Mouse (Mus musculus) embryonic facial prominence, embryonic 11.5 days (tissue): ENCODE data around the gene A630095N17Rik. TPM values are rescaled to one million over a fixed set of nuclear protein-coding genes. Genes with fewer than 3 reads are reported as not detected.
A peak's percentile ranks its signal among the peaks of the same experiment; 100 is the strongest.

Experiments
- ATAC-seq: fragments of 200-750 bp; cut with Nextera tagmentation; replicated peaks from 2 replicates; pipeline ENCODE4 v1.8.0; 2017; ENCODE audit warnings: low read depth; ENCODE audit not compliant: insufficient number of reproducible peaks, low FRiP score, low TSS enrichment
- DNase-seq: peaks from one replicate; pipeline ENCODE4 v3.0.0-alpha.2; 2015; ENCODE audit warnings: low spot score
- H3K27ac ChIP-seq: fragments of 300-500 bp; sonication (generic); replicated peaks from 2 replicates; pipeline ENCODE4 v1.5.1; 2014; ENCODE audit warnings: mild to moderate bottlenecking, low read depth, low read length, control low read depth
- H3K27me3 ChIP-seq: fragments of 300-500 bp; sonication (generic); 2 replicates; pipeline ENCODE4 v1.6.1; 2014; ENCODE audit warnings: mild to moderate bottlenecking, low read length, moderate library complexity, mixed read lengths; ENCODE audit not compliant: control insufficient read depth, insufficient read depth
- H3K36me3 ChIP-seq: fragments of 300-500 bp; sonication (generic); replicated peaks from 2 replicates; pipeline ENCODE4 v1.6.1; 2014; ENCODE audit warnings: low read depth, mild to moderate bottlenecking, low read length, moderate library complexity, mixed read lengths; ENCODE audit not compliant: control insufficient read depth, insufficient read depth
- H3K4me1 ChIP-seq: fragments of 300-500 bp; sonication (generic); 2 replicates; pipeline ENCODE4 v1.6.1; 2014; ENCODE audit warnings: low read length, mixed read lengths; ENCODE audit not compliant: control insufficient read depth, insufficient read depth
- H3K4me2 ChIP-seq: fragments of 300-500 bp; sonication (generic); 2 replicates; pipeline ENCODE4 v1.6.1; 2014; ENCODE audit warnings: low read depth, mild to moderate bottlenecking, control low read depth, low read length, moderate library complexity
- H3K4me3 ChIP-seq: fragments of 300-500 bp; sonication (generic); 2 replicates; pipeline ENCODE4 v1.5.1; 2014; ENCODE audit warnings: low read depth, low read length, control low read depth
- H3K9ac ChIP-seq: fragments of 300-500 bp; sonication (generic); replicated peaks from 2 replicates; pipeline ENCODE4 v1.6.1; 2014; ENCODE audit warnings: mild to moderate bottlenecking, control low read depth, low read length
- H3K9me3 ChIP-seq: fragments of 300-500 bp; sonication (generic); replicated peaks from 2 replicates; pipeline ENCODE4 v1.6.1; 2016; ENCODE audit warnings: mild to moderate bottlenecking, low read length, inconsistent platforms, mixed read lengths; ENCODE audit not compliant: control insufficient read depth
- WGBS: fragments of 180-500 bp; shearing (Covaris S2); extraction: QIAGEN DNeasy Blood & Tissue Kit; methylation state at CpG from one replicate; pipeline ENCODE4 v1.1.7; 2014; 5-methylcytosine and 5-hydroxymethylcytosine counted together
- polyA plus RNA-seq: library from polyadenylated mRNA; unstranded; fragments of >200 nt; fragmentation: Nextera tagmentation; extraction: Ambion mirVana; gene quantifications from 2 replicates; pipeline ENCODE4 v1.2.1, GENCODE M21; 2014

Gene A630095N17Rik
- polyA plus RNA-seq, 1 experiment from 2014 or later, result not detected

GRCm38 (mm10) chr1:75222926-75223325, 9.0 kb downstream of the A630095N17Rik start:
- H3K27ac ChIP-seq, result no peak overlapping the region
- no peaks in the 10 kb centered on the region for H3K36me3 ChIP-seq
- H3K4me2 ChIP-seq, result no peak overlapping the region
- DNase-seq (no peak), ATAC-seq (no peak)
- peaks cover 27% of the 10 kb centered on the region for H3K27me3 ChIP-seq
- no peak overlapping the region for H3K9ac ChIP-seq
- peaks cover 3% of the 10 kb centered on the region for H3K4me1 ChIP-seq
- no peaks in the 10 kb centered on the region for H3K9me3 ChIP-seq
- WGBS, result 81% methylated on average over 6 of the region's 6 CpGs
- no peak overlapping the region for H3K4me3 ChIP-seq

- WGBS, result 72% methylated on average over 3 of the region's 3 CpGs
- Histone ChIP-seq H3K36me3 (no peaks in the 10 kb centered on the region), H3K27me3 (peaks cover 34% of the 10 kb centered on the region), H3K27ac (no peak overlapping the region), H3K9ac (no peak overlapping the region), H3K4me1 (peaks cover 3% of the 10 kb centered on the region), H3K9me3 (no peaks in the 10 kb centered on the region), H3K4me3 (no peak overlapping the region), H3K4me2 (no peak overlapping the region)
- ATAC-seq (no peak), DNase-seq (no peak)
These were observed 10.4 kb downstream of the A630095N17Rik start for GRCm38 (mm10) chr1:75221538-75221937.

DNA sequence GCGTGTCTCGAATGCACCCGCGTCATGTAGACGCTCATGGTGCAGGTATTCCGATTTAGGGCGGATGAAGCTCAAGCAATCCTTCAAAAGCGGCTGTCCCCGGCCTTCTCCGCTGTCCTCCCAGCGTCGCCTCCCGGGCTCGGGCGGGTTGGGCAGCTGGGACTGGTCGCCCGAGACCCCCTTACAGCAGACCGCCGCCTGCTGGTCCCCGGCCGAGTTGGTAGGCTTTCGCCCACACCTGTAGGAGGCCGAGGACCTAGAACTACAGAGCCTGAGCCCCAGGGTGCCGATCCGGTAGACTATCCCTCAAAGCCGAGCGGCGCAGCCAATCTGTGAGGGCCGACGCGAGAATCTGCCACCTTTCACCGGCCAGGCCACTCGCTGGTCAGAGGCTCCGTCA, 12.4 kb downstream of the A630095N17Rik start, which contains the start of gene Tuba4a:
TSS of gene Tuba4a (minus strand) at position 335 of the 400 bp plus-strand sequence.
- H3K27me3 ChIP-seq, result peaks cover 34% of the 10 kb centered on the region
- peaks cover 3% of the 10 kb centered on the region for H3K4me1 ChIP-seq
- peak within 1 kb of the TSS; percentile 29; the same call in 1 of the 2 replicates for H3K9ac ChIP-seq
- H3K4me3 ChIP-seq, result peak within 1 kb of the TSS; percentile 41
- DNase-seq, result peak; percentile 43
- no peaks in the 10 kb centered on the region for H3K9me3 ChIP-seq
- WGBS, result under 1% methylated on average over 34 of the region's 34 CpGs
- ATAC-seq, result peak; percentile 65; the same call in 1 of the 2 replicates
- no peaks in the 10 kb centered on the region for H3K36me3 ChIP-seq
- no peak within 1 kb of the TSS for H3K27ac ChIP-seq
- H3K4me2 ChIP-seq, result peak within 1 kb of the TSS; percentile 81

DNA sequence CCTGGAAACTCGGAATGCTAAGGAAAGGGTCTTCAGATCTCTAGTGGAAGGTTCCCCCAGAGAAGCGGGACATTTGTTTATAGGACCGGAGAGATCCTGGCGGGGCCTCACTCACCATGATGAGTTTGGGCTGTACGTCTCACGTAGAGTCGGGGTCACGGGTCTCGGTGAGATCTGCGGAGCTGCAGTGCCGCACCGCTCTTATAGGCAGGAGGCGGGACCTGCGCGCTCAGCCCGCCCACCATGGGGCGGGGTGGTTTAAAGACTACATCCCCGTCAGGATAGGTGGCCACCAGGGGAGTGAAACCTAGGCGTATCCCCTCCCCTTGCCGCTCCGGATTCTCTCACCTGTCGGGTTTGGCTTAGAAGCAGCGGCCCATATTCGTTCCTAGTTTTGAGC, 12.8 kb downstream of the A630095N17Rik start:
- no peak overlapping the region for H3K9ac ChIP-seq
- ATAC-seq, result peak; percentile 60; the same call in 1 of the 2 replicates
- H3K4me3 ChIP-seq, result peak overlapping the region; percentile 41
- DNase-seq, result peak; percentile 83
- no peaks in the 10 kb centered on the region for H3K36me3 ChIP-seq
- H3K9me3 ChIP-seq, result no peaks in the 10 kb centered on the region
- peaks cover 3% of the 10 kb centered on the region for H3K4me1 ChIP-seq
- under 1% methylated on average over 24 of the region's 24 CpGs for WGBS
- peak overlapping the region; percentile 81 for H3K4me2 ChIP-seq
- H3K27ac ChIP-seq, result no peak overlapping the region
- H3K27me3 ChIP-seq, result peaks cover 34% of the 10 kb centered on the region

- ATAC-seq, result 0 out of 2 replicates have a peak, but pooled peaks have one; percentile 15
- Histone ChIP-seq H3K27me3 (peaks cover 34% of the 10 kb centered on the region), H3K4me1 (peaks cover 3% of the 10 kb centered on the region), H3K27ac (no peak overlapping the region), H3K9me3 (no peaks in the 10 kb centered on the region), H3K9ac (0 out of 2 replicates have a peak overlapping the region, but pooled peaks have one; percentile 2), H3K4me2 (peak overlapping the region; percentile 81), H3K4me3 (peak overlapping the region; percentile 41), H3K36me3 (no peaks in the 10 kb centered on the region)
- under 1% methylated on average over 38 of the region's 38 CpGs for WGBS
- no peak for DNase-seq
These were observed 13.5 kb downstream of the A630095N17Rik start for GRCm38 (mm10) chr1:75218227-75219001.

- Histone ChIP-seq H3K27ac (no peak overlapping the region), H3K4me1 (peaks cover 3% of the 10 kb centered on the region), H3K9ac (no peak overlapping the region), H3K27me3 (peaks cover 34% of the 10 kb centered on the region), H3K36me3 (no peaks in the 10 kb centered on the region), H3K4me3 (peak overlapping the region; percentile 41; the same call in 1 of the 2 replicates), H3K4me2 (peak overlapping the region; percentile 81), H3K9me3 (no peaks in the 10 kb centered on the region)
- WGBS, result 4% methylated on average over 6 of the region's 6 CpGs
- ATAC-seq (no peak), DNase-seq (no peak)
These were observed 14.0 kb downstream of the A630095N17Rik start for GRCm38 (mm10) chr1:75217893-75218226.

DNA sequence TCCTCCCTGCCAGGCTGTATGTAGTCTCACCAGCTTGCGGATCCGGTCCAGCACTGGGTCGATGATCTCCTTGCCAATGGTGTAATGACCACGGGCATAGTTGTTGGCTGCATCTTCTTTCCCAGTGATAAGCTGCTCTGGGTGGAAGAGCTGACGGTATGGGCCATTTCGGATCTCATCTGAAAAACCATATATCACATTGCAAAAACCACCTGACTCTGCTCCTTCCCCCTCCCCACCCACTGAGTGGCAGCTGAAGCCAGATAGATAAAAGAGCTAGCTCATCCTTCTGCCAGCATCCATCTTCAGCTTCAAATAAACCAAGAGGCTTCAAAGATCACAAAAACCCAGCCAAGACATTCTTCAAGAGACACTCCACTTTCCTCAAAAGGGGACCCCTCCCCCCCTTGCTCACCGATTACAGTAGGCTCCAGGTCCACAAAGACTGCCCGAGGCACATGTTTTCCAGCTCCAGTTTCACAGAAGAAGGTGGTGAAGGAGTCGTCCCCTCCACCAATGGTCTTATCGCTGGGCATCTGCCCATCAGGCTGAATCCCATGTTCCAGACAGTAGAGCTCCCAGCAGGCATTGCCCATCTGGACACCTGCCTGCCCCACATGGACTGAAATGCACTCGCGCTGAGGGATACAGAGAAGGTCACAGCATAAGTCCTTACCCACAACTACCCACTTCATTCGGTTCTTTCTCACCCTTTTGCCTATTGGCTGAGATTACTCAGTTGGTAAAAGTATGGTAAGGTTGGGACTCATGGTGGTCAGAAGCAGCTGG, 14.9 kb downstream of the A630095N17Rik start:
- 80% methylated on average over 13 of the region's 13 CpGs for WGBS
- H3K4me2 ChIP-seq, result no peak overlapping the region

GRCm38 (mm10) chr1:75215785-75216184, 16.1 kb downstream of the A630095N17Rik start:
- H3K36me3 ChIP-seq, result no peaks in the 10 kb centered on the region
- H3K27me3 ChIP-seq, result peaks cover 33% of the 10 kb centered on the region
- 95% methylated on average over 9 of the region's 9 CpGs for WGBS
- peaks cover 3% of the 10 kb centered on the region for H3K4me1 ChIP-seq
- DNase-seq (no peak), ATAC-seq (no peak)
- H3K9me3 ChIP-seq, result no peaks in the 10 kb centered on the region
- no peak overlapping the region for H3K4me3 ChIP-seq
- H3K9ac ChIP-seq, result no peak overlapping the region
- H3K4me2 ChIP-seq, result no peak overlapping the region
- H3K27ac ChIP-seq, result no peak overlapping the region

More for the DNA sequence above, 14.9 kb downstream of the A630095N17Rik start:
- H3K9ac ChIP-seq, result no peak overlapping the region
- H3K4me3 ChIP-seq, result no peak overlapping the region
- H3K36me3 ChIP-seq, result no peaks in the 10 kb centered on the region
- peaks cover 34% of the 10 kb centered on the region for H3K27me3 ChIP-seq
- peaks cover 3% of the 10 kb centered on the region for H3K4me1 ChIP-seq
- no peak for ATAC-seq
- DNase-seq, result no peak
- no peaks in the 10 kb centered on the region for H3K9me3 ChIP-seq
- no peak overlapping the region for H3K27ac ChIP-seq
